Mouse (Mus musculus): ENCODE measurements at regions not wholly inside any gene's neighbourhood (a gene's known extent, or its start where the extent isn't known, plus 50 kb on each side); places are given as distances from the start of the nearest gene placed in this dataset.
"Not testable (repeated sequence)": the region's sequence is repeated elsewhere in the genome, so short reads cannot be mapped to it uniquely, and the experiment has no call there.

DNA sequence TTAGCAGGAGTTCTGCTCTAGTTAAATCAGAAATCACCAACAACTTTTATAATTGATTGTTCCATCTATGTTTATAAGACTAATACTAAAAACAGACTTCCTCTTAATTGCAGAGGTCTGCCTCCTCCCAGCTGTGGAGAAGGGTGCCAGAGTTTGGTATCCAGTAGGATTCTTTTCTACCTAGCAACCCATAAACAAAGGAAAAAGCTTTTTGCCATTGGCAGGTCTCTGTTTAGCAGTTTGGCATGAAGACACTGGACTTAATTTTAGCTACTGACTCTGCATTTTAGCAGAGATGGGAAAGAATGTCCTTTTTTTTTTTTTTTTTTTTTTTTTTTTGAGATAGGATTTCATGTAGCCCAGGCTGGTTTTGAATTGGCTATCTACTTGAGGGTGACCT is 1628.4 kb downstream of the A830018L16Rik start:
- no peak for DNase-seq

DNA sequence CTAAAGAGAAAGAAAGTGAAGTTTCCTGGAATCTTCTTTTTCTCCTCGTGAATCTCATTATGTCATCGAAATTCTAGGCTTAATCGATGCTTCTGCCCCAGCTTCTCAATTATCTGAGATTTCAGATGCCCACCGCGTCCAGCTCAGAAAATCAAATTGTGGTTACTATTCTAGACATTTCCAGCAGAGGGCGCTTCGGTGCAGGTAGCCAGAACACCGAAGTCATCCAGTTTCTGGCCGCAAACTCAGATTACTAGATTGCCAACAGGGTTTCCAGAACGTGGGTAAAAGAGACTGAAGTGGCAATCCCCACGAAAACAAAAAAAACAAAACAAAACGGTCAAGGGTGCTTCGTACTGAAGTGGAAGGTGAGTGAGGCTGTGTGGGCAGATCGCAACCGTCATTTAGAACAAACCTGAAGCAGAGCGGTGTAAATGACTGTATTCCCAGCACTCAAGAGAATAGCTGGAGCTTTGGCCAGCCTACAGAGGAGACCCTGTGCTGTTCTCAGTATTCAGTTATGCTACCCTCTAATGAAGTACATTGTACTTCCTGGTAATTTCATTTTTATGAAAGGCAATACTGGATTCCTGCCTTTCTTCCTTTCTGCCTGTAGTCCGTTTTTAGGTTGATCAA is 1636.4 kb downstream of the A830018L16Rik start:
- peak; percentile 28 for DNase-seq

DNA sequence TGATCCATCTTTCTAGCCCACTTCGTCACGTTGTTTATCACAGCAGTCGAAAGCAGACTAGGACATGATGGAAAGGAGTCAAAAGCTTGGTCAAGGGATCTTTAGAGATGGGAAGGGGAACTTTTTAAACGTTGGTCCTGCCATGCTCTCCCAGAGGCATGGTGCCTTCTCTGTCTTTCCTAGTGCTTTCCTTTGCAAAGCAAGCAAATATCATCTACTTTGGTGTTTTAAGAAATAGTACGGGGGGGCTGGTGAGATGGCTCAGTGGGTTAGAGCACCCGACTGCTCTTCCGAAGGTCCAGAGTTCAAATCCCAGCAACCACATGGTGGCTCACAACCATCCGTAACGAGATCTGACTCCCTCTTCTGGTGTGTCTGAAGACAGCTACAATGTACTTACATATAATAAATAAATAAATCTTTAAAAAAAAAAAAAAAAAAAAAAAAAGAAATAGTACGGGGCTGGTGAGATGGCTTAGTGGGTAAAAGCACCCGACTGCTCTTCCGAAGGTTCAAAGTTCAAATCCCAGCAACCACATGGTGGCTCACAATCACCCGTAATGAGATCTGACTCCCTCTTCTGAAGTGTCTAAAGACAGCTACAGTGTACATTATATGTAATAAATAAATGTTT is 1637.6 kb downstream of the A830018L16Rik start:
- not testable (repeated sequence) for DNase-seq

DNA sequence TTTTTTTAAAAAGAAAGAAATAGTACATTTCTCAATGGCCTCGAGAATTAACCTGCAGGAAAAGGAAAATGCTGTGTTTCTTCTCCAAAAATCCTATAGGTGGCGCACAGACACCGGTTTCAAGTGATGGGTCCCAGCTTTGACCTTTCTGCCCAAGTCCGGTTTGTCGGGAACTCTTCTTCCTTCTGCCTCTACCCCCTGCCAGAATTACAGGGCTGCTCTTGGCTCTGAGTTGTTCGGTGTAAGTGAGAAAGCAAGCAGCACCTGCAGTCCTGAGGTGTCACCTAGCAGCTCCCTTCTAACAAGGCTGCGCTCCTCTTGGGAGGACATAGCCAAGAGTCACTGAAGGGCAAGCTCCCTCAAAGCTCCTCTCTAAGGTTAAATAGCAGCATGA is 1638.2 kb downstream of the A830018L16Rik start:
- DNase-seq, result peak; percentile 24

DNA sequence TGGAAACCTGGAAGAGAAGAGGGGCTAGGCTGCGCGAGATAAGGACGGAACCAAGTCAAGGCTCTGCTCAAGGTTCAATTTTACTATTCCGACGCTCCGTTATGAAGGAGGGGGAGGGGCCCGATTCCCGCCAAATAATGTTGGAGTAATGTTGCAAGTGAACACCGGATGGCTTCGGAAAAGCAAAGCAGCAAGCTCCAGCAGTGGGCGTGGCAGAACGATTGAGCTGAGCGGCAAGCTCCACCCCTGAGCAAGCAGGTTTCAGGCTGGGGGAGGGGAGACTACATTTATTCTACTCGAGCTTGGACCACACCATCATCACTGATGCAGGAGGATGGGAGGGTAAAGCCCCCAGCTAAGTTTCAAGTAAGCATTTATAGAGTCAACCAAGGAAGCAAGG is 1643.8 kb downstream of the A830018L16Rik start:
- no peak for DNase-seq

DNA sequence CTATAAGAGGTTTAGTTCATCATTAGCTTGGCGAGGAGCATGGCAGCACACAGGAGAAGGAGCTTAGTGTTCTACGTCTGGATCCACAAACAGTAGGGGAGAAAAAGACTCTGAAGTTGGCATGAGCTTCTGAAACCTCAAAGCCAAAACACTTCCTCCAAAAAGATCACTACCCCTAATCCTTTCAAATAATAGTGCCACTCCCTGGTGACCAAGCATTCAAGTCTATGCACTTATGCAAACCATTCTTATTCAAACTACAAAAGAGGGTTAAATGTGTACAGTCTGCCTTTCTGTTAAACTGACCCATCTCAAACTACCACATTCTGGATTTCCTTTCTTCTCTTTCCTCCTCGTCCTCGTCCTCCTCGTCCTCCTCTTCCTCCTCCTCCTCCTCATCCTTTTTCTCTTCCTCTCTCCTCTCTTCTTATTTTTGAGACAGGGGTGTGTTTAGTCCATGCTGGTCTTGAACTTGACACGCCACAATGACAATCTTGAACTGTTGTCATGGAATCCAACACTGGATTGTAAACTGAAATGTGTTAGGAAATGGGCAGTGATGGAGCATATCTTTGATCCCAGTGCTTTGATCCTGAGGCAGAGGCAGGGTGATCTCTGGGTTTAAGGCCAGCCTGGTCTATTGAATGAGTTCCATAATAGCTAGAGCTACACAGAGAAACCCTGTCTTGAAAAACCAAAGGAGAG is 1645.9 kb downstream of the A830018L16Rik start:
- no peak for DNase-seq

Data from cerebellum, adult 8-10 months (tissue).